Mouse (Mus musculus): ENCODE data around the gene Ccr4. TPM values are rescaled to one million over a fixed set of nuclear protein-coding genes. Genes with fewer than 3 reads are reported as not detected.

The Ccr4 gene
- polyA plus RNA-seq, 1 experiment from 2014 or later, result not detected

DNA sequence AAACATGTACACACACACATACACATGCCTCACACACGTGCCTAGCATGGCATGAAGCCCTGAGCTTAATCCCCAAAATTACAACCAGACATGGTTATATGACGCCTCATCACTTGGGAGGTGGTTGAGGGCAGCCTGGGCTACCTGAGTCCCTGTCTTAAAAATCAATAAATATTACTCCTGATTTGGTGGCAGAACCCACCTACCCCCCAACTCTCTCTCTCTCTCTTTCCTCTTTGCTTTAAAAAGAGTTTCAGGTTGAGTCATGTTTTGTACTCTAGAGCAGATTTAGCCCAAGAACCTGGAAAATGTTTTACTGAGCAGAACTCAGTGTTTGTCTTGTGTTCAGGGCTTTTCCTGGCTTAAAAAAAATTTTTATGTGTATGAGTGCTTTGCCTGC is 49.3 kb downstream of the Ccr4 start:
- H3K27ac ChIP-seq, result no peak overlapping the region
- WGBS, result 79% methylated on average over 2 of the region's 2 CpGs
- peaks cover 26% of the 10 kb centered on the region for H3K36me3 ChIP-seq
- no peaks in the 10 kb centered on the region for H3K27me3 ChIP-seq
- no peak overlapping the region for H3K4me2 ChIP-seq (replicated peaks)
- H3K4me1 ChIP-seq, result no peaks in the 10 kb centered on the region
- no peak for ATAC-seq (ENCODE audit: low FRiP score)
- no peak overlapping the region for H3K9ac ChIP-seq
- H3K4me3 ChIP-seq, result no peak overlapping the region
- H3K9me3 ChIP-seq (replicated peaks), result no peaks in the 10 kb centered on the region

DNA sequence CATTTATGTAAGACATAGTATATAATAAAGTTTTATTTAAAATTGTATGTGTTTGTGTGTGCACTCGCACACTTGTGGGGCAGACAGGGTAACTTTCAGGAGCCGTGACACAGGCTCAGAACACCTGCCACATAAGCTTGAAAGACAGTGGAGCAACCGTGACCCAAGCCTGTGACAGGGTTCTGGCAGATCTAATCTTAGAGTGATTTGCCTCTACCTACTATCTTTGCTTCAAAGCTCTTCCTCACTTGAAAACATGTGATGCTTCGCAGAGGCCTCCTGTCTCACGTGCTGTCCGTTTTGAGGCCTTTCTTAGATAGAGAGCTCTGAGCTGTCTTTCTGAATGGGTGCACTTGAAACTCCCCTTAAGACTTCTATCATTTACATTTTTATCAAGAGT is 52.3 kb downstream of the Ccr4 start:
- no peak for ATAC-seq (ENCODE audit: low FRiP score)
- H3K27me3 ChIP-seq, result no peaks in the 10 kb centered on the region
- WGBS, result 94% methylated on average over 6 of the region's 6 CpGs
- no peak overlapping the region for H3K4me3 ChIP-seq
- no peak overlapping the region for H3K9ac ChIP-seq
- no peaks in the 10 kb centered on the region for H3K4me1 ChIP-seq
- peaks cover 12% of the 10 kb centered on the region for H3K36me3 ChIP-seq
- no peak overlapping the region for H3K27ac ChIP-seq
- H3K4me2 ChIP-seq (replicated peaks), result no peak overlapping the region
- no peaks in the 10 kb centered on the region for H3K9me3 ChIP-seq (replicated peaks)

DNA sequence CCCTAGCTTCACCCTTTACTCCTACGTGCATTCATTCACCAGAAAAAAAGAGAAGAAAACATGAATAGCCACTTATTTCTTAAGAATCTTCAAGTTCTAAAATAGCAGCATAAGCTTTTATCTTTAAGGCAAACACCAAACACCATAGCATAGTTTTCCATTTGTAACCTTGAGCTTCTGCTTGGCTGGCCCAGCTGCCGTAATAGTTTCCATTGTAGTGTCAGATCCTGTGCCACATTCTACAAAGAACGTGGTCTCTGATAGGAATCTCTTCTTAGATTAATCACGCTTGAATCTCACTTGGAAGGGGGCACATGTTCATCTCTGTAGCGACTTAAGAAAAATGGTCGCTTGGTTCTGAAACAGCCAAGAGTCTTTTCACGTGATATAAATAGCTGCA is 53.1 kb downstream of the Ccr4 start:
- 88% methylated on average over 7 of the region's 7 CpGs for WGBS
- Histone ChIP-seq H3K9ac (no peak overlapping the region), H3K36me3 (peaks cover 9% of the 10 kb centered on the region; the same call in 1 of the 2 replicates), H3K27me3 (no peaks in the 10 kb centered on the region), H3K4me2 (replicated peaks) (no peak overlapping the region), H3K4me1 (no peaks in the 10 kb centered on the region), H3K4me3 (no peak overlapping the region), H3K9me3 (replicated peaks) (no peaks in the 10 kb centered on the region), H3K27ac (no peak overlapping the region)
- no peak for ATAC-seq (ENCODE audit: low FRiP score)

DNA sequence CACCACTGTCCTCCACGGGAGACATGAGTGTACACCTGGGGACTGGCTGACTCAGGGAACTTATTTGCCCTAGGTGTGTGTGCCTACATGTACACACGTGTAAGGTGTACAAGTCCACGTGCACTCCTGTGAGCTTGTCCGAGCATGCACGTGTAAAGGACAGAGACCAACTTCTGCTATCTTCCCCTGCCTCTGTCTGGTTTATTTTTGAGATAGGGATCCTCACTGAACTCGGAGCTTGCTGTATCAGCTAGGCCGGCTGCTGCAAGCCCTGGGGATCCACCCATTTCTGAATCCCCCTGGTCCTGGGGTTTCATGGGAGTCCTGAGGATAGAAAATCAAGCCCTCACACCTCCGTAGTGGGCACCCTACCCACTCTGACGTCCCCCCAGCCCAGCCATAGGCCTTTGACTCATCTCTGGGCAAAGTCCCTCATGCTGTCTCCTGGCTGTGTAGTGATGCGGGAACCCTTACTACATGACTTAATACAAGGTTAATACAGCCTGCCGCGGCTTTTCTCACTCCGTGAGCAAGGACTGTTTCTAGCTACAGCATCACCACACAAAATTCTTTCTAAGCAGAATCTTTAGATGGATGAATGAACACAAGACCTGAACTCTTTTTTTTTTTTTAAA is 55.5 kb downstream of the Ccr4 start:
- Histone ChIP-seq H3K27me3 (no peaks in the 10 kb centered on the region), H3K9me3 (replicated peaks) (no peaks in the 10 kb centered on the region), H3K27ac (no peak overlapping the region), H3K4me1 (no peaks in the 10 kb centered on the region), H3K36me3 (no peaks in the 10 kb centered on the region; the same call in 1 of the 2 replicates), H3K4me3 (no peak overlapping the region), H3K9ac (no peak overlapping the region), H3K4me2 (replicated peaks) (no peak overlapping the region)
- no peak for ATAC-seq (ENCODE audit: low FRiP score)
- WGBS, result 90% methylated on average over 13 of the region's 13 CpGs

DNA sequence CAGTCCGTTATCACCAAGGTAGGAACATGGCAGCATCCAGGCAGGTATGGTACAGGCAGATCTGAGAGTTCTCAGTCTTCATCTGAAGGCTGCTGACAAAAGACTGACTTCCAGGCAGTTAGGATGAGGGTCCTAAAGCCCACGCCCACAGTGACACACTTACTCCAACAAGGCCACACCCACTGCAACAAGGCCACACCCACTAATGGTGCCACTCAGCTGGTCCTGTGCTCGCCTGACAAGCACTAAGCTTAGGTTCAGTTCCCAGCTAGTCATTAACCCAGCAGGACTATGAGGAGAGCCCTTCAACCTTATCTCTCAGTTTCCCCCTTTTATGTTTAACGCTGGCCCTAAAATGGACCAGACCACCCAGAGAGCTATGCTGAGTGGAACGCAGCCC is 56.0 kb downstream of the Ccr4 start:
- no peak overlapping the region for H3K4me3 ChIP-seq
- H3K27me3 ChIP-seq, result no peaks in the 10 kb centered on the region
- no peak overlapping the region for H3K4me2 ChIP-seq (replicated peaks)
- no peaks in the 10 kb centered on the region for H3K9me3 ChIP-seq (replicated peaks)
- WGBS, result 82% methylated on average over 5 of the region's 5 CpGs
- H3K27ac ChIP-seq, result no peak overlapping the region
- no peaks in the 10 kb centered on the region for H3K4me1 ChIP-seq
- H3K36me3 ChIP-seq, result no peaks in the 10 kb centered on the region; the same call in 1 of the 2 replicates
- no peak for ATAC-seq (ENCODE audit: low FRiP score)
- no peak overlapping the region for H3K9ac ChIP-seq

DNA sequence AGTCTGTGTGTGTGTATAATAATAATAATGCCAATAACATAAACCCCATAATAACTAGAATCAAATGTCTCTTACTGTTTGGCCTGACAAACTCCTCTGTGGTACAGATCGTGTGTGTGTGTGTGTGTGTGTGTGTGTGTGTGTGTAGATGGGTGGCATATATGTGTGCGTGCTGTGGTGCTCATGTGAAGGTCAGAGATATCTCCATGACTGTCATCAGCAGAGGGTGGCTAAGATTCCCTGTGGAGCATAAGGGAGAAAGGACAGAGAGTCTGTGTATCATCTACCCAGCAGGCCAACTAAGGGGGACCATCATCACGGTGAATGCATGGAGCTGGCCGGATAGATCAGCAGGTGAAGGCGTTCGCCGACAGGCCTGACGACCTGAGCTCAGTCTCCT is 57.8 kb downstream of the Ccr4 start:
- no peaks in the 10 kb centered on the region for H3K36me3 ChIP-seq

DNA sequence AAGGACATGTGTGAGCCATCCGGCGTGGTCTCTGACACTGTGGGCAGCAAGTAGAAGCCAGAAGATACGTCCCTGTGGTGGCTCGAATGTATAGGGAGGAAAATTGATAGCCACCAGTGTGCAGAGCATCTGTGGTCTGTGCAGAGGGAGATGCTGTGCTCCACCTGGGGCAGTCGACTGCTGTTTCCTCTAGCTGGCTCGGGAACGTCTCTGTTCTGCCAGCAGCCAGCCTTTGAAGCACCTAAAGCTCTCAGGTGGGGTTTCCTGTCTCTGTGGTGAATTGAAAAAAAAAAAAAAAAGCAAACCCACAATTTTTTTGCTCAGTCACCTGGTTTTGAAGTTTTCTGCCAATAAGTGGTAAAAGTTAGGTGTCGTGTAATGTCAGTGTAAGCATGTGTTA is 61.4 kb downstream of the Ccr4 start:
- ATAC-seq (ENCODE audit: low FRiP score), result no peak
- WGBS, result 90% methylated on average over 8 of the region's 8 CpGs
- H3K9ac ChIP-seq, result no peak overlapping the region
- H3K4me1 ChIP-seq, result no peaks in the 10 kb centered on the region; the same call in 1 of the 2 replicates
- H3K27me3 ChIP-seq, result no peaks in the 10 kb centered on the region
- H3K27ac ChIP-seq, result no peak overlapping the region
- H3K9me3 ChIP-seq (replicated peaks), result no peaks in the 10 kb centered on the region
- no peak overlapping the region for H3K4me2 ChIP-seq (replicated peaks)
- H3K4me3 ChIP-seq, result no peak overlapping the region
- no peaks in the 10 kb centered on the region for H3K36me3 ChIP-seq

More for the DNA sequence above, 57.8 kb downstream of the Ccr4 start:
- Histone ChIP-seq H3K4me3 (no peak overlapping the region), H3K27me3 (no peaks in the 10 kb centered on the region), H3K9me3 (replicated peaks) (no peaks in the 10 kb centered on the region), H3K9ac (no peak overlapping the region), H3K4me1 (no peaks in the 10 kb centered on the region), H3K27ac (no peak overlapping the region), H3K4me2 (replicated peaks) (no peak overlapping the region)
- no peak for ATAC-seq (ENCODE audit: low FRiP score)
- WGBS, result 93% methylated on average over 8 of the region's 8 CpGs

DNA sequence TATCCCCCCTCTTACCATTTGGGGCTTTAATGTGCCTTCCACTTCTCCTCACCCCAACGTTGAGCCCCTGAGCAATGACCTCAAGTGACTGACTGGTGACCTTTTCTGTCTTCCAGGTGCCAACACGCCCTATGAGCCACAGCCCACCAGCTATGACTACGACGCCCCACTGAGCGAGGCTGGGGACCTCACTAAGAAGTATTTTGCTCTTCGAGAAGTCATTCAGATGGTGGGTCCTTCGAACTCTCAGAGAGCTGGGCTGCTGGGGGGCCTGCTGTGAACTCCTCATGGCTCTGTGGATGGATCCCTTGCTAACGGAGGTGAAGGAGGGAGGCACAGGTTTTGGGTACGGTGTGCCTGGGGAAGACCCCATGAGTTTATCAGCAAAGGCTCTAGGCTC is 61.8 kb downstream of the Ccr4 start:
- H3K27ac ChIP-seq, result no peak overlapping the region
- H3K4me1 ChIP-seq, result no peaks in the 10 kb centered on the region; the same call in 1 of the 2 replicates
- no peak for ATAC-seq (ENCODE audit: low FRiP score)
- no peak overlapping the region for H3K9ac ChIP-seq
- H3K9me3 ChIP-seq (replicated peaks), result no peaks in the 10 kb centered on the region
- H3K4me2 ChIP-seq (replicated peaks), result no peak overlapping the region
- WGBS, result 77% methylated on average over 9 of the region's 9 CpGs
- H3K27me3 ChIP-seq, result no peaks in the 10 kb centered on the region
- H3K4me3 ChIP-seq, result no peak overlapping the region
- no peaks in the 10 kb centered on the region for H3K36me3 ChIP-seq

DNA sequence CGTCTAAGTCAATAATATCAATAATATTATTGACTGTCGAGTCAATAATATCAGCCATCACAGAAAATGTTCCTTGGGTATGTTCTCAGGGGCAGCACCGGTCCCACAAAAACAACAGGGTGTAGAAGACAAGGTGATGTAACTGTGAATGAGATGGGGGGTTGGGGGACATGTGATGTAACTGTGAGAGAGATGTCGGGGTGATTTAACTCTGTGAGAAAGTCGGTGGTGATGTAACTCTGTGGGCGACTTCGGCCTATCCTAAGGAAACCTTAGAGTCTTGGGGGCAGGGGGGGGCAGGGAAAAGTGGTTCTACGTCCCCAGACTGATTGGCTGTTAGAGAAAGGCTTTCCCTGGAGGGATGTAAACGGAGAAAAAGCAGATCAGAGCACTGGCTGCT is 62.5 kb downstream of the Ccr4 start:
- Histone ChIP-seq H3K27me3 (no peaks in the 10 kb centered on the region), H3K4me3 (no peak overlapping the region), H3K4me1 (no peaks in the 10 kb centered on the region; the same call in 1 of the 2 replicates), H3K9ac (no peak overlapping the region), H3K27ac (no peak overlapping the region), H3K36me3 (0 out of 2 replicates have a peak, but pooled peaks cover 2% of the 10 kb centered on the region), H3K9me3 (replicated peaks) (no peaks in the 10 kb centered on the region), H3K4me2 (replicated peaks) (no peak overlapping the region)
- no peak for ATAC-seq (ENCODE audit: low FRiP score)
- WGBS, result 95% methylated on average over 9 of the region's 9 CpGs

DNA sequence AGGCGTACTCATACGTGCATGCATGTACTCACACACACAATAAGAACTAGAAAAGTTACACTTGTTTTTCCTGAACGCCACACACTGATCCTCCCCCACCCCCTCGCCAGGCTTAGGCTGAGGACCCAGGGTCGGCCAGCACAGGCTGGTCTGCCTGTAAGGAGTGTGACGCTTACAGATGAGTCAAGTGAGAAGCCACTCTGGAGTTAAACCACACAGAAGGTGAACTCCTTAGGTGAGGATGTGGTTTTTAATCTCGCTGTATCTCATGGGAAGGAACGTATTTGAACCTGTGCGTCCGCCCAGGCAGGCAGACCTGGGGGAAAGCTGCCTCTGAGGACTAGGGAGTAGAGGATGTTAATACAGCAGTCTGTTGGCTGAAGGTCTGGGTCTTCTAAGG is 64.2 kb downstream of the Ccr4 start:
- H3K4me2 ChIP-seq (replicated peaks), result no peak overlapping the region
- no peak overlapping the region for H3K9ac ChIP-seq
- no peaks in the 10 kb centered on the region for H3K27me3 ChIP-seq
- peaks cover 14% of the 10 kb centered on the region for H3K36me3 ChIP-seq
- H3K4me1 ChIP-seq, result no peaks in the 10 kb centered on the region; the same call in 1 of the 2 replicates
- no peaks in the 10 kb centered on the region for H3K9me3 ChIP-seq (replicated peaks)
- H3K27ac ChIP-seq, result no peak overlapping the region
- H3K4me3 ChIP-seq, result no peak overlapping the region
- ATAC-seq (ENCODE audit: low FRiP score), result no peak
- WGBS, result 87% methylated on average over 10 of the region's 10 CpGs

Other genes with a start within 250 kb of the Ccr4 start
- not detected in 2 replicates for gene Bcl2a1c, start 174.8 kb downstream of the Ccr4 start, polyA plus RNA-seq (2016; fragmentation: Nextera tagmentation; extraction: Ambion mirVana)
- 68.4 and 73.9 TPM in 2 replicates for gene Crtap, start 114.2 kb downstream of the Ccr4 start, polyA plus RNA-seq (2016; fragmentation: Nextera tagmentation; extraction: Ambion mirVana)
- 26.0 and 27.9 TPM in 2 replicates for gene Glb1, start 103.8 kb downstream of the Ccr4 start, polyA plus RNA-seq (2016; fragmentation: Nextera tagmentation; extraction: Ambion mirVana)
- gene Tmppe, start 103.8 kb downstream of the Ccr4 start, polyA plus RNA-seq (2016; fragmentation: Nextera tagmentation; extraction: Ambion mirVana), result 9.1 and 10.3 TPM in 2 replicates
- 0.31 and 0.46 TPM in 2 replicates for gene C130032M10Rik, start 10.8 kb upstream of the Ccr4 start, polyA plus RNA-seq (2016; fragmentation: Nextera tagmentation; extraction: Ambion mirVana)
- 1.2 and 1.3 TPM in 2 replicates for gene Trim71, start 59.5 kb upstream of the Ccr4 start, polyA plus RNA-seq (2016; fragmentation: Nextera tagmentation; extraction: Ambion mirVana)
- gene Cnot10, start 135.3 kb upstream of the Ccr4 start, polyA plus RNA-seq (2016; fragmentation: Nextera tagmentation; extraction: Ambion mirVana), result 67.2 and 71.9 TPM in 2 replicates
- gene Dync1li1, start 183.9 kb upstream of the Ccr4 start, polyA plus RNA-seq (2016; fragmentation: Nextera tagmentation; extraction: Ambion mirVana), result 124 and 125 TPM in 2 replicates
- gene Cmtm6, start 226.2 kb upstream of the Ccr4 start, polyA plus RNA-seq (2016; fragmentation: Nextera tagmentation; extraction: Ambion mirVana), result 25.8 and 26.0 TPM in 2 replicates

Measured in hindbrain, embryonic 12.5 days (tissue).